Mouse (Mus musculus) spleen, postnatal 14 days (tissue): ENCODE measurements at regions not wholly inside any gene's neighbourhood (a gene's known extent, or its start where the extent isn't known, plus 50 kb on each side); places are given as distances from the start of the nearest gene placed in this dataset.

Source experiments
- DNase-seq, 2 experiments: peaks; one replicate each; pipeline ENCODE4 v3.0.0; 2021 to 2022; ENCODE audit warnings: low spot score in 2 of 2

DNA sequence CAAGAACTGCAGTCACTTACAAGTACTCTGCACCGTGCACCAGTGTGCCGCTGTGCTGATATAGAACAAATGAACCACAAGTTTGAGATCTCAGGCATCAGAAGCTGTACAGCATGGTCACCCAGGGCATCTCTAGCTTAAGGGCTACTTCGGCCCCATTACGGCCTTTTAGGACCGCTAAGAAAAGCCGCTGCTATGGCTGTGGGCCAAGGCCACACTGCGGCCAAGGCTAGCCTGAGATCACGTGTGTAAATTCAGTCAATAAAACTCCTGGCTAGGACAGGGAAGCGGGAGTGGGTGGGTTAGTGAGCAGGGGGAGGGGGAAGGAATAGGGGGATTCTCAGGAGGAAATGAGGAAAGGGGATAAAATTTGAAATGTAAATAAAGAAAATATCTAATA is 50.9 kb upstream of the Atp12a start:
- DNase-seq: no peak

DNA sequence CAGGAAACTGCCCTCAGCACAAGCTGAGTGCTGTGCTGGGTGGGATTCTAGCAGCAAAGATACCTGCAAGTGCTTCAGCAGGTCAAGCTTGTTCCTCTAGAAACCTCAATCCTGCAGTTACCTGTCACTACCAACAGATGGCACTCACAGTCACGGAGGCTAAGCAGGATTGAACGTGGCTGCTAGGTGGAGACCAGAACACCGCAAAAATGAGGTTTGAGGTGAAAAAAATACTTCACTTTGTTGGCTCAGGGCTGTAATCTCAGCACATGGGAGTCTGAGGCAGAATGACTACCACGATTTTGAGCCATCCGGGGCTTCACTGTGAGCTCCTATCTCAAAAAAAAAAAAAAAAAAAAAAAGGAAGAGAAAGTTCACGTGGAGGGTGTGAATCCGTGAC is 50.4 kb upstream of the Atp12a start:
- DNase-seq: peak in 1 of 2 experiments; percentile 17
